Mouse (Mus musculus) kidney, embryonic 15.5 days (tissue): ENCODE data around the gene Ugt1a7c. TPM values are rescaled to one million over a fixed set of nuclear protein-coding genes. Genes with fewer than 3 reads are reported as not detected.
"Not testable (repeated sequence)": the region's sequence is repeated elsewhere in the genome, so short reads cannot be mapped to it uniquely, and the experiment has no call there.

Experiments used
- ATAC-seq: fragments of 200-750 bp; cut with Nextera tagmentation; replicated peaks from 2 replicates; pipeline ENCODE4 v1.8.0; 2017; ENCODE audit warnings: moderate TSS enrichment; ENCODE audit not compliant: low FRiP score
- H3K27ac ChIP-seq: fragments of 300-500 bp; sonication (generic); 2 replicates; pipeline ENCODE4 v1.5.1; 2015; ENCODE audit warnings: mild to moderate bottlenecking, inconsistent platforms
- H3K27me3 ChIP-seq: fragments of 300-500 bp; sonication (generic); 2 replicates; pipeline ENCODE4 v1.6.1; 2015; ENCODE audit warnings: inconsistent platforms
- H3K36me3 ChIP-seq: fragments of 300-500 bp; sonication (generic); 2 replicates; pipeline ENCODE4 v1.6.1; 2015; ENCODE audit warnings: inconsistent platforms
- H3K4me1 ChIP-seq: fragments of 300-500 bp; sonication (generic); 2 replicates; pipeline ENCODE4 v1.6.1; 2015; ENCODE audit warnings: inconsistent platforms
- H3K4me2 ChIP-seq: fragments of 300-500 bp; sonication (generic); 2 replicates; pipeline ENCODE4 v1.6.1; 2015; ENCODE audit warnings: moderate library complexity, mild to moderate bottlenecking, inconsistent platforms
- H3K4me3 ChIP-seq: fragments of 300-500 bp; sonication (generic); replicated peaks from 2 replicates; pipeline ENCODE4 v1.5.1; 2015; ENCODE audit warnings: mild to moderate bottlenecking, inconsistent platforms
- H3K9ac ChIP-seq: fragments of 300-500 bp; sonication (generic); 2 replicates; pipeline ENCODE4 v1.6.1; 2015; ENCODE audit warnings: mild to moderate bottlenecking, inconsistent platforms
- H3K9me3 ChIP-seq: fragments of 300-500 bp; sonication (generic); replicated peaks from 2 replicates; pipeline ENCODE4 v1.6.1; 2016; ENCODE audit warnings: inconsistent platforms
- WGBS: fragments of 180-500 bp; shearing (Covaris S2); methylation state at CpG from one replicate; pipeline ENCODE4 v1.1.7; 2015; ENCODE audit warnings: mixed read lengths; 5-methylcytosine and 5-hydroxymethylcytosine counted together
- polyA plus RNA-seq: library from polyadenylated mRNA; unstranded; fragments of >200 nt; fragmentation: Nextera tagmentation; extraction: Ambion mirVana; gene quantifications from 2 replicates; pipeline ENCODE4 v1.2.1, GENCODE M21; 2015

Gene Ugt1a7c
- polyA plus RNA-seq, 1 experiment from 2014 or later, result 8.9 TPM

DNA sequence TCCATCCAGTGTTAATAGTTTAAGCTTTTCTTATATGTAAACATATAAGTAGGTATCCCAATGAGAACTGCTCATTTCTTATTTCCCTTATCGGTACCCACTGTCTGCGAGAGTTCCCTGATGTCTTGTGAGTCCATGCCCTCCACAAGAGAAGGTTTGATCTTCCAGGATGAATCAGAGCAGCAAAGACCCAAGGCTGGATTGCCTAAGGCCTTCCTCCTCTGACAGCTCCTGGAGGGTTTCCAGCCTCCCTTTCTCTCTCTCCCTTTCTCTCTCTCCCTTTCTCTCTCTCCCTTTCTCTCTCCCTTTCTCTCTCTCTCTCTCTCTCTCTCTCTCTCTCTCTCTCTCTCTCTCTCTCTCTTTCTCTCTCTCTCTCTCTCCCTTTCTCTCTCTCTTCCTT, 34.2 kb downstream of the Ugt1a7c start:
- not testable (repeated sequence) for H3K36me3 ChIP-seq, H3K27ac ChIP-seq, H3K4me3 ChIP-seq, H3K4me1 ChIP-seq, H3K9me3 ChIP-seq, ATAC-seq, H3K27me3 ChIP-seq, H3K9ac ChIP-seq, H3K4me2 ChIP-seq
- 93% methylated on average over 2 of the region's 2 CpGs for WGBS

- WGBS, result 88% methylated on average over 1 of the region's 1 CpGs
- H3K9ac ChIP-seq, H3K4me3 ChIP-seq, H3K4me2 ChIP-seq, H3K36me3 ChIP-seq, H3K9me3 ChIP-seq, H3K27ac ChIP-seq, H3K27me3 ChIP-seq, ATAC-seq: not testable (repeated sequence)
- H3K4me1 ChIP-seq, result peaks cover 11% of the 10 kb centered on the region
Observed at GRCm38 (mm10) chr1:88130223-88130622, 35.4 kb downstream of the Ugt1a7c start.

DNA sequence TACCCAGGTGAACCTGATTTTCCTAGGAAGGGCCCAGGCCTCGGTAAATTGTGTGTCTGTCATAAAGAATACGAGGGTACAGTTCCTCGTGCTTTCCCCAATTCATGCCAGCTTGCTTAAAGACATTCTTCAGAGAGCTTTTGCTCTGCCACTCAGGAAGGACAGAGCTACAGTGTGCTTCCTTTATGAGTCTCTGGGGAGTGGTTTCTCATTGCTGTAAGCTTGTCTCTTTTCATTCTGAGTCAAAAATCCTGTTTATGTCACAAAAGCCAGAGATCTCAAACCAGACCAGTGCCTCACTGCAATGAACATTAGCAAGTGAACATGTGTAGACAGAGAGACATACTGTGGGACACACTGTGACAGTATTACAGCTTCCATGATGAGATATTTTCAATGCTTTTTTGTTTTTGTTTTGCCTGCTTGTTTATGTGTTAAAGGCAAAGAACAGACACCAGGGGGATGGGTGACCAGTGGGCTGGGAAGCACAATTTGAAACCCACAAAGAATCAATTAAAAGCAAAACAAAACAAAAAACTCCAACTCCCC, 39.1 kb downstream of the Ugt1a7c start:
- Histone ChIP-seq H3K4me3 (no peak overlapping the region), H3K9ac (no peak overlapping the region), H3K9me3 (no peaks in the 10 kb centered on the region), H3K27me3 (no peaks in the 10 kb centered on the region), H3K4me1 (peaks cover 11% of the 10 kb centered on the region), H3K4me2 (no peak overlapping the region), H3K36me3 (no peaks in the 10 kb centered on the region), H3K27ac (peak overlapping the region; percentile 71)
- WGBS, result 48% methylated on average over 3 of the region's 3 CpGs
- ATAC-seq, result no peak

GRCm38 (mm10) chr1:88134457-88135011, 39.7 kb downstream of the Ugt1a7c start, which contains the start of gene Ugt1a6a:
Ugt1a6a (plus strand) TSS chr1:88134809.
- H3K36me3 ChIP-seq, H3K4me2 ChIP-seq, ATAC-seq, H3K9ac ChIP-seq, H3K27me3 ChIP-seq, H3K4me3 ChIP-seq, H3K9me3 ChIP-seq: not testable (repeated sequence)
- WGBS, result 34% methylated on average over 5 of the region's 5 CpGs
- H3K27ac ChIP-seq, result peak within 1 kb of the TSS; percentile 71
- peaks cover 11% of the 10 kb centered on the region for H3K4me1 ChIP-seq

DNA sequence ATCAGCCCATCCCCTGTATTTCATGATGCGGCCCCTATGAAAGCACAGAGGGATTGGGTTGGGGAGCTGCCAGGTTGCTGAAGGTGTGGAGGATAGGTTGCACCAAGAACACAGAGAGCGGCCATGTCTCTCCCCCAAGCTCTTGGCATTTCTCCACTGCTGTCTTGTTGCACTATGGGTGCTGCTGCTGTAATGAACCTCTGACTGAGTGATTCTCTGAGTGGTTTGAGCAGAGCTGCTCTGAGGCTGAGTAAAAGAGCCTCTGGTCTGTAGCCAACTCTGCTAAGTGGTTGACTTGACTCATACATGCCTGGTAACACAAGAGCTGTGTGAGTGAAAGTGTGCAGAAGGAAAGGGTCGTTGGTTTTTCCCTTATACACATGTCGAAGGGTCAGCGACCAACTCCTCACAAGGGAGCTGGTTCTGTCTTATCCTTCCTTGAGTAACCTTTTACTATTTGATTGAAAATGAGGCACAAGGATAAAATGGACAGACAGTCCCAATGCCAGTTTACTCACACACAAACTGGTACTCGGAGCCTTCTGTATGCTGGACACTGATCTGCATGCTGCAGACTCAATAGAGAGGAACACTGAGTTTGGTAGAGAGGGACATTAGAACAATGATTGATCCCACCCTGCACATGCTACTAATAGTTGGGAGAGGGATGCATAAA, 40.5 kb downstream of the Ugt1a7c start:
- H3K4me2 ChIP-seq, H3K9ac ChIP-seq, H3K27ac ChIP-seq, H3K9me3 ChIP-seq, H3K4me3 ChIP-seq, H3K36me3 ChIP-seq, ATAC-seq, H3K27me3 ChIP-seq: not testable (repeated sequence)
- WGBS, result 96% methylated on average over 6 of the region's 6 CpGs
- H3K4me1 ChIP-seq, result peaks cover 11% of the 10 kb centered on the region

DNA sequence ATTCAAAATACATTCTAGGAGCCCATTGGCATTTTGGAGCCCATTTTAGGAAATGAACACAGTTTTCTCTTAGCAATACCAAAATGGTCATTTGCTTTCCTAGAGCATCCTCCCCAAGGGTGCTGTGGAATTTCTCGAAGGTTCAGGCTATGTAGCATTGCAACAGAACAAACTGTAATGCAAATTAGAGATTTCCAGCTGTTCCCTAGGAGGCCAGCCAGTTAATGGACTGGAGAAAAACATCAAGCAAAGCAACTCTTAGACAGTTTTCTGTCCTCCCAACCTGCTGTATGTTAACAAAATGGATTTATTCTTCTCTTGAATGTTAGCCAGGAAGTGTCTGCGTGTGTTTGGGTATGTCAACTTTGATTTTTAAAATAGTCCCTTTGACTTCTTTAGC, 41.8 kb downstream of the Ugt1a7c start:
- no peaks in the 10 kb centered on the region for H3K9me3 ChIP-seq
- no peak for ATAC-seq
- peaks cover 11% of the 10 kb centered on the region for H3K4me1 ChIP-seq
- 59% methylated on average over 2 of the region's 2 CpGs for WGBS
- no peak overlapping the region for H3K27ac ChIP-seq
- no peak overlapping the region for H3K9ac ChIP-seq
- no peaks in the 10 kb centered on the region for H3K36me3 ChIP-seq
- H3K27me3 ChIP-seq, result no peaks in the 10 kb centered on the region
- no peak overlapping the region for H3K4me3 ChIP-seq
- no peak overlapping the region for H3K4me2 ChIP-seq

DNA sequence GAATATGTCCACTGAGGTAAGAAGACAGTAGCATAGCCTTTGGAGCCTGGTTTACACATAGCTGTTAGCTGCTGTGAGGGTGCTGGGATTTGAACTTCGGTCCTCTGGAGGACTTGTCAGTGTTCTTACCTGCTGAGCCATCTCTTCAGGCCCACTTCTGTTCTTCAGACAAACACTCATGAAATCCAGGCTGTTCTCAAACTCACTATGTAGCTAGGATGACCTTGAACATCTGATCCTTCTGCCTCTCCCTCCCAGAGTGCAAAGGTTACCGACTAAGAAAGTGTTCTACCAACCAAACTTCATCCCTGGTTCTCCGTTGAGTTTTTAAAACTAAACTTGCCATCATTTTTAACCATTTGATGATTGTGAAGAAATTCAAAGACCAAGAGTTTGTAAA, 42.4 kb downstream of the Ugt1a7c start:
- H3K36me3 ChIP-seq, result no peaks in the 10 kb centered on the region
- no peak overlapping the region for H3K4me2 ChIP-seq
- H3K9ac ChIP-seq, result no peak overlapping the region
- WGBS, result 82% methylated on average over 3 of the region's 3 CpGs
- no peaks in the 10 kb centered on the region for H3K9me3 ChIP-seq
- no peak overlapping the region for H3K4me3 ChIP-seq
- no peaks in the 10 kb centered on the region for H3K27me3 ChIP-seq
- H3K27ac ChIP-seq, result no peak overlapping the region
- H3K4me1 ChIP-seq, result peaks cover 11% of the 10 kb centered on the region
- ATAC-seq, result no peak

DNA sequence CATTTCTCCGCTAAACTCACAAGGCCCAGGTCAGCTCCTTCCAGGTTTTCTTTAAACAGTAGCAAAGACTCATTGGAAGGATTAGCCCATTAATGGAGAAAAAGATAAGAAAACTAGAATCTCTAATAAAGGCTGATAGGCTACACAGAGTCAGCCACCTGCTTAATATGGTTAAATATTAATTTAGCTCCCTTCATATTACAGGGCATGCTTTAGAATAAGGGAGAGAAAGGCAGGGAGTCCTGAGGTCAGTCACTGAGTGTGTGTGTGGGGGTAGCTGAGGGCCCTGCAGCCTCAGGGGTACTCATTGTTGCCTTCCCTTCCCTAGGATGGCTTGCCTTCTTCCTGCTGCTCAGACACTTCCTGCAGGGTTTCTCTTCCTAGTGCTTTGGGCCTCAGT, 43.3 kb downstream of the Ugt1a7c start:
- no peak overlapping the region for H3K4me3 ChIP-seq
- H3K36me3 ChIP-seq, result no peaks in the 10 kb centered on the region
- no peak for ATAC-seq
- H3K9me3 ChIP-seq, result no peaks in the 10 kb centered on the region
- no peak overlapping the region for H3K27ac ChIP-seq
- no peaks in the 10 kb centered on the region for H3K27me3 ChIP-seq
- no peak overlapping the region for H3K4me2 ChIP-seq
- WGBS, result 82% methylated on average over 1 of the region's 1 CpGs
- H3K9ac ChIP-seq, result no peak overlapping the region
- H3K4me1 ChIP-seq, result peaks cover 11% of the 10 kb centered on the region

GRCm38 (mm10) chr1:88140492-88140891, 45.6 kb downstream of the Ugt1a7c start:
- not testable (repeated sequence) for H3K9me3 ChIP-seq, H3K27me3 ChIP-seq, H3K4me1 ChIP-seq, H3K27ac ChIP-seq, H3K4me2 ChIP-seq, H3K4me3 ChIP-seq, H3K9ac ChIP-seq, H3K36me3 ChIP-seq
- 43% methylated on average over 1 of the region's 1 CpGs for WGBS
- peak; percentile 83 for ATAC-seq

- not testable (repeated sequence) for H3K9me3 ChIP-seq, H3K27me3 ChIP-seq, H3K4me1 ChIP-seq, H3K4me3 ChIP-seq, H3K9ac ChIP-seq, H3K27ac ChIP-seq, H3K36me3 ChIP-seq, H3K4me2 ChIP-seq
- WGBS, result 3% methylated on average over 5 of the region's 5 CpGs
- 0 out of 2 replicates have a peak, but pooled peaks have one; percentile 36 for ATAC-seq
Observed at GRCm38 (mm10) chr1:88143966-88144675, 49.3 kb downstream of the Ugt1a7c start.

GRCm38 (mm10) chr1:88145278-88145677, 50.4 kb downstream of the Ugt1a7c start:
- 83% methylated on average over 2 of the region's 2 CpGs for WGBS

GRCm38 (mm10) chr1:88150133-88150532, 55.3 kb downstream of the Ugt1a7c start:
- not testable (repeated sequence) for H3K9ac ChIP-seq, ATAC-seq, H3K27me3 ChIP-seq, H3K36me3 ChIP-seq, H3K4me3 ChIP-seq, H3K4me1 ChIP-seq, H3K4me2 ChIP-seq, H3K9me3 ChIP-seq, H3K27ac ChIP-seq
- 79% methylated on average over 2 of the region's 2 CpGs for WGBS

More at GRCm38 (mm10) chr1:88145278-88145677, 50.4 kb downstream of the Ugt1a7c start:
- not testable (repeated sequence) for H3K27ac ChIP-seq, H3K9me3 ChIP-seq, H3K9ac ChIP-seq, H3K4me1 ChIP-seq, H3K27me3 ChIP-seq, H3K4me2 ChIP-seq, H3K36me3 ChIP-seq, ATAC-seq, H3K4me3 ChIP-seq
